Mouse (Mus musculus) CH12.LX (cell line): ENCODE data around the gene Cachd1. TPM values are rescaled to one million over a fixed set of nuclear protein-coding genes. Genes with fewer than 3 reads are reported as not detected.

ENCODE experiments used
- DNase-seq: peaks from one replicate; pipeline ENCODE4 v3.0.0-alpha.2; 2013; ENCODE audit errors: extremely low read depth
- H3K27ac ChIP-seq: 2 replicates; pipeline ENCODE4 v1.5.1; 2012; ENCODE audit warnings: low read depth, mild to moderate bottlenecking, control low read depth, moderate library complexity; ENCODE audit not compliant: insufficient read depth
- H3K27me3 ChIP-seq: replicated peaks from 2 replicates; pipeline ENCODE3; 2012; ENCODE audit warnings: inconsistent platforms
- H3K36me3 ChIP-seq, 2 experiments: replicated peaks in 1 of 2; 2 replicates each; pipeline versions ENCODE3 to v1.6.1; 2012; ENCODE audit warnings: inconsistent platforms in 1 of 2, low read length in 1 of 2, mild to moderate bottlenecking in 1 of 2, mixed read lengths in 1 of 2, moderate library complexity in 1 of 2; ENCODE audit not compliant: control insufficient read depth in 1 of 2, insufficient read depth in 1 of 2
- H3K4me1 ChIP-seq, 2 experiments: 2 replicates each; pipeline ENCODE4 v1.6.1; 2012; ENCODE audit warnings: inconsistent platforms in 1 of 2, moderate library complexity in 1 of 2; ENCODE audit not compliant: insufficient read depth in 2 of 2, control insufficient read depth in 1 of 2
- H3K4me2 ChIP-seq: 2 replicates; pipeline ENCODE4 v1.6.1; 2012; ENCODE audit warnings: low read depth, mild to moderate bottlenecking, control low read depth; ENCODE audit not compliant: poor library complexity, insufficient read depth, severe bottlenecking
- H3K4me3 ChIP-seq, 3 experiments: fragments of 150-350 bp in 1 of 3; sonication (generic) in 1 of 3; replicated peaks in 1 of 3; 2 replicates each; pipeline versions ENCODE3 to v1.5.1; 2011 to 2012; ENCODE audit warnings: low read depth in 2 of 3, low read length in 2 of 3, mild to moderate bottlenecking in 2 of 3, moderate library complexity in 2 of 3, control low read depth in 1 of 3, improper control_type of control experiment in 1 of 3, inconsistent platforms in 1 of 3, mixed read lengths in 1 of 3; ENCODE audit not compliant: poor library complexity in 1 of 3
- H3K79me2 ChIP-seq: replicated peaks from 2 replicates; pipeline ENCODE4 v1.6.1; 2012; ENCODE audit warnings: mild to moderate bottlenecking, moderate library complexity; ENCODE audit not compliant: control insufficient read depth, poor library complexity, insufficient read depth, severe bottlenecking; ENCODE audit errors: extremely low read depth
- H3K9ac ChIP-seq: 2 replicates; pipeline ENCODE4 v1.6.1; 2012; ENCODE audit warnings: low read depth, mild to moderate bottlenecking, control low read depth, moderate library complexity; ENCODE audit not compliant: insufficient read depth
- H3K9me3 ChIP-seq: replicated peaks from 2 replicates; pipeline ENCODE3; 2012; ENCODE audit warnings: low read length, inconsistent platforms, mixed read lengths
- BHLHE40 ChIP-seq: IDR thresholded peaks from 2 replicates; pipeline ENCODE4 v1.6.1; 2011; ENCODE audit warnings: mild to moderate bottlenecking, low read depth, low read length, improper control_type of control experiment
- CHD1 ChIP-seq: IDR thresholded peaks from 2 replicates; pipeline ENCODE4 v1.6.1; 2012; ENCODE audit warnings: low read depth, low read length, improper control_type of control experiment, inconsistent platforms
- CTCF ChIP-seq, 2 experiments: IDR thresholded peaks in 1 of 2; conservative IDR thresholded peaks in 1 of 2; 2 replicates each; pipeline ENCODE4 v1.5.1; 2011 to 2012; ENCODE audit warnings: low read depth in 2 of 2, low read length in 2 of 2, improper control_type of control experiment in 1 of 2, inconsistent platforms in 1 of 2, mild to moderate bottlenecking in 1 of 2, moderate library complexity in 1 of 2
- E2F4 ChIP-seq: IDR thresholded peaks from 2 replicates; pipeline ENCODE4 v1.6.1; 2011; ENCODE audit warnings: low read depth, low read length, improper control_type of control experiment; ENCODE audit not compliant: insufficient replicate concordance
- ETS1 ChIP-seq: conservative IDR thresholded peaks from 2 replicates; pipeline ENCODE4 v1.6.1; 2012; ENCODE audit warnings: low read depth, mild to moderate bottlenecking, inconsistent platforms, low read length, improper control_type of control experiment, moderate library complexity
- IRF4 ChIP-seq: IDR thresholded peaks from 2 replicates; pipeline ENCODE4 v1.6.1; 2014; ENCODE audit warnings: low read depth, mild to moderate bottlenecking, inconsistent platforms, low read length, improper control_type of control experiment
- MAFK ChIP-seq: IDR thresholded peaks from 2 replicates; pipeline ENCODE4 v1.6.1; 2011; ENCODE audit warnings: low read length, improper control_type of control experiment; ENCODE audit not compliant: insufficient replicate concordance
- MAX ChIP-seq: IDR thresholded peaks from 2 replicates; pipeline ENCODE4 v1.6.1; 2011; ENCODE audit warnings: low read length, improper control_type of control experiment
- MAZ ChIP-seq: IDR thresholded peaks from 2 replicates; pipeline ENCODE4 v1.6.1; 2012; ENCODE audit warnings: low read depth, mild to moderate bottlenecking, inconsistent platforms, low read length, improper control_type of control experiment, moderate library complexity
- NELFE ChIP-seq: IDR thresholded peaks from 2 replicates; pipeline ENCODE4 v1.6.1; 2011; ENCODE audit warnings: low read depth, low read length, improper control_type of control experiment
- POLR2A ChIP-seq: IDR thresholded peaks from 2 replicates; pipeline ENCODE4 v1.6.1; 2011; ENCODE audit warnings: low read depth, mild to moderate bottlenecking, improper control_type of control experiment, low read length
- RCOR1 ChIP-seq: conservative IDR thresholded peaks from 2 replicates; pipeline ENCODE4 v1.6.1; 2012; ENCODE audit warnings: low read depth, mild to moderate bottlenecking, inconsistent platforms, low read length, improper control_type of control experiment
- TCF12 ChIP-seq: IDR thresholded peaks from 2 replicates; pipeline ENCODE4 v1.6.1; 2014; ENCODE audit warnings: low read depth, mild to moderate bottlenecking, inconsistent platforms, low read length, improper control_type of control experiment
- UBTF ChIP-seq: IDR thresholded peaks from 2 replicates; pipeline ENCODE4 v1.6.1; 2012; ENCODE audit warnings: low read depth, mild to moderate bottlenecking, inconsistent platforms, low read length, improper control_type of control experiment, moderate library complexity
- USF1 ChIP-seq: IDR thresholded peaks from 2 replicates; pipeline ENCODE4 v1.6.1; 2014; ENCODE audit warnings: low read depth, mild to moderate bottlenecking, inconsistent platforms, low read length, improper control_type of control experiment
- ZC3H11A ChIP-seq: IDR thresholded peaks from 2 replicates; pipeline ENCODE4 v1.6.1; 2012; ENCODE audit warnings: low read depth, mild to moderate bottlenecking, inconsistent platforms, low read length, improper control_type of control experiment
- ZKSCAN1 ChIP-seq: IDR thresholded peaks from 2 replicates; pipeline ENCODE4 v1.6.1; 2012; ENCODE audit warnings: low read depth, inconsistent platforms, low read length, improper control_type of control experiment, borderline replicate concordance
- ZMIZ1 ChIP-seq: IDR thresholded peaks from 2 replicates; pipeline ENCODE4 v1.6.1; 2012; ENCODE audit warnings: low read depth, mild to moderate bottlenecking, inconsistent platforms, low read length, improper control_type of control experiment
- ZNF384 ChIP-seq: IDR thresholded peaks from 2 replicates; pipeline ENCODE4 v1.6.1; 2012; ENCODE audit warnings: low read depth, low read length, improper control_type of control experiment, inconsistent platforms
- dilution Hi-C: fragments of 300-500 bp; cut with MboI; formaldehyde crosslinking; loops from 2 replicates; pipeline ENCODE4 v1.14.3; 2020; ENCODE audit warnings: low sequenced_read_pairs; ENCODE audit not compliant: extremely low pct_unique_long_range_greater_than_20kb, extremely low pct_ligation_motif_present
- in situ Hi-C: fragments of 300-500 bp; cut with MboI; formaldehyde crosslinking; loops from 3 replicates; pipeline ENCODE4 v1.14.3; 2019; ENCODE audit warnings: low sequenced_read_pairs, low pct_ligation_motif_present, low pct_unique_long_range_greater_than_20kb, mixed read lengths
- polyA plus RNA-seq: library from polyadenylated mRNA; unstranded; fragments of >175 nt; gene quantifications from 2 replicates; pipeline ENCODE4 v1.2.1, GENCODE M21; 2012; ENCODE audit warnings: low read depth; ENCODE audit not compliant: insufficient read length
- total RNA-seq, 2 experiments: library from RNA; depleted of rRNA; stranded (reverse); fragments of 300-350 nt in 1 of 2; fragments of >200 nt in 1 of 2; gene quantifications; 2 replicates each; pipeline ENCODE4 v1.2.3; 2012 to 2014

The Cachd1 gene
- total and polyA plus RNA-seq, 3 experiments, result 0.13 to 0.24 (median 0.20) TPM

DNA sequence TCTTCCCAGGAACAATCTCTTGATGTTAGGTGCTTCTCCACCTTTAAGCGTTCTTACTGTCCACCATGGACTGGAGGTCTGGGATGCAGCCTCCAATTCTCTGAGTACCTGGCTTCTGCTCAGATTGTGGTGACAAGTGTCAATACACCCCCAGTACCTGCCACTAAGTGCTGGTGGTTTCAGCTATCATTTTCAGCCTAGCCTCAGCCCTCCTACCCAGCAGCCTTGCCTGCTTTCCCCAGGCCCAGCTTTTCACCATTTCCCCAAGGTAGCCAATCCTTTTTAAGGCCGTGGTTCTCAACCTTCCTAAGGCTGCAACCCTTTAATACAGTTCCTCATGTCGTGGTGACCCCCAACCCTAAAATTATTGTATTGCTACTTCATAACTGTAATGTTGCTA is 224.1 kb downstream of the Cachd1 start:
- in situ Hi-C loops, result no loop called here
- H3K27ac ChIP-seq, result no peak overlapping the region
- no peaks in the 10 kb centered on the region for H3K79me2 ChIP-seq
- no peak overlapping the region for H3K4me3 ChIP-seq
- H3K4me2 ChIP-seq, result no peak overlapping the region
- H3K4me1 ChIP-seq, result peaks cover 3 to 10% of the 10 kb centered on the region in 2 experiments; a peak in 2 of 4 replicates
- H3K36me3 ChIP-seq, result no peaks in the 10 kb centered on the region
- no peak for DNase-seq
- peaks cover 5% of the 10 kb centered on the region for H3K9me3 ChIP-seq
- H3K9ac ChIP-seq, result no peak overlapping the region
- TF ChIP-seq ZC3H11A (no peak), USF1 (no peak), MAFK (no peak), ETS1 (no peak), MAX (no peak), IRF4 (no peak), CHD1 (no peak), CTCF (conservative IDR thresholded peaks at IDR 0.05 in 1 of 2, IDR thresholded peaks at IDR 0.05 in 1 of 2; ENCODE audit: low read depth in 2 of 2, low read length in 2 of 2) (no peak)
- H3K27me3 ChIP-seq, result no peaks in the 10 kb centered on the region
- dilution Hi-C loops, result no loop called here

GRCm38 (mm10) chr4:101001073-101001472 is 224.6 kb downstream of the Cachd1 start:
- Histone ChIP-seq H3K4me2 (no peak overlapping the region), H3K9ac (no peak overlapping the region), H3K79me2 (no peaks in the 10 kb centered on the region), H3K27ac (no peak overlapping the region), H3K4me3 (no peak overlapping the region), H3K27me3 (no peaks in the 10 kb centered on the region), H3K4me1 (peaks cover 3 to 10% of the 10 kb centered on the region in 2 experiments; a peak in 2 of 4 replicates), H3K9me3 (peaks cover 5% of the 10 kb centered on the region), H3K36me3 (no peaks in the 10 kb centered on the region)
- dilution Hi-C loops (no loop called here), in situ Hi-C loops (no loop called here)
- no peak for TF ChIP-seq TCF12
- no peak for TF ChIP-seq POLR2A
- no peak for TF ChIP-seq MAZ
- no peak for TF ChIP-seq MAX
- no peak for TF ChIP-seq E2F4
- TF ChIP-seq ZKSCAN1, result no peak
- no peak for TF ChIP-seq NELFE
- TF ChIP-seq RCOR1, result no peak
- TF ChIP-seq BHLHE40, result no peak
- TF ChIP-seq ZMIZ1, result no peak
- TF ChIP-seq ZNF384, result no peak
- TF ChIP-seq UBTF, result no peak
- DNase-seq, result no peak
